Mouse (Mus musculus): ENCODE results near the gene Hsd11b2.

- TF ChIP-seq CTCF (IDR thresholded peaks at IDR 0.05; ENCODE audit: insufficient read depth, low read depth, low read length) (no peak), POLR2A (IDR thresholded peaks at IDR 0.05; ENCODE audit: insufficient read depth, low read depth, low read length) (no peak)
Observed at GRCm38 (mm10) chr8:105499787-105500186, 18.8 kb upstream of the Hsd11b2 start.
